Mouse (Mus musculus) ES-E14 (cell line): ENCODE measurements at regions not wholly inside any gene's neighbourhood (a gene's known extent, or its start where the extent isn't known, plus 50 kb on each side); places are given as distances from the start of the nearest gene placed in this dataset.

Experiments
- DNase-seq: peaks from one replicate; pipeline ENCODE4 v3.0.0-alpha.2; 2013; ENCODE audit warnings: low read depth, low spot score
- H3K27ac ChIP-seq: 2 replicates; pipeline ENCODE4 v1.5.1; 2012; ENCODE audit warnings: low read depth, mild to moderate bottlenecking, low read length, moderate library complexity, mixed read lengths; ENCODE audit not compliant: poor library complexity, insufficient read depth, severe bottlenecking
- H3K36me3 ChIP-seq: 2 replicates; pipeline ENCODE4 v1.6.1; 2012; ENCODE audit warnings: mild to moderate bottlenecking, low read length, moderate library complexity, mixed read lengths; ENCODE audit not compliant: control insufficient read depth, poor library complexity, insufficient read depth, severe bottlenecking
- H3K4me1 ChIP-seq, 2 experiments: fragments of 150-350 bp in 1 of 2; sonication (generic) in 1 of 2; 2 replicates each; pipeline ENCODE4 v1.6.1; 2012; ENCODE audit warnings: low read length in 2 of 2, mild to moderate bottlenecking in 1 of 2, mixed read lengths in 1 of 2; ENCODE audit not compliant: control insufficient read depth in 2 of 2, insufficient read depth in 2 of 2, poor library complexity in 1 of 2
- H3K4me3 ChIP-seq, 2 experiments: fragments of 150-350 bp in 1 of 2; sonication (generic) in 1 of 2; 2 replicates each; pipeline ENCODE4 v1.5.1; 2012; ENCODE audit warnings: low read length in 2 of 2, low read depth in 1 of 2, mild to moderate bottlenecking in 1 of 2, mixed read lengths in 1 of 2; ENCODE audit not compliant: insufficient read depth in 1 of 2, poor library complexity in 1 of 2, severe bottlenecking in 1 of 2
- H3K9ac ChIP-seq: 2 replicates; pipeline ENCODE4 v1.6.1; 2012; ENCODE audit warnings: low read depth, mild to moderate bottlenecking, low read length, mixed read lengths; ENCODE audit not compliant: poor library complexity, insufficient read depth, severe bottlenecking
- H3K9me3 ChIP-seq: fragments of 150-350 bp; sonication (generic); 2 replicates; pipeline ENCODE4 v1.6.1; 2012; ENCODE audit warnings: low read depth, mild to moderate bottlenecking, low read length; ENCODE audit not compliant: control insufficient read depth, insufficient read depth
- CHD2 ChIP-seq: IDR thresholded peaks from 2 replicates; pipeline ENCODE4 v1.6.1; 2014; ENCODE audit warnings: mild to moderate bottlenecking, low read depth, low read length, inconsistent platforms
- HCFC1 ChIP-seq: IDR thresholded peaks from 2 replicates; pipeline ENCODE4 v1.6.1; 2012; ENCODE audit warnings: low read length, inconsistent platforms, borderline replicate concordance; ENCODE audit not compliant: insufficient read depth
- MAFK ChIP-seq: IDR thresholded peaks from 2 replicates; pipeline ENCODE4 v1.6.1; 2014; ENCODE audit warnings: mild to moderate bottlenecking, low read depth, low read length, inconsistent platforms; ENCODE audit not compliant: insufficient read depth
- ZC3H11A ChIP-seq: IDR thresholded peaks from 2 replicates; pipeline ENCODE4 v1.6.1; 2012; ENCODE audit warnings: low read depth, mild to moderate bottlenecking, inconsistent platforms, low read length, borderline replicate concordance
- ZNF384 ChIP-seq: IDR thresholded peaks from 2 replicates; pipeline ENCODE4 v1.6.1; 2012; ENCODE audit warnings: low read depth, low read length, inconsistent platforms
- in situ Hi-C, 2 experiments: fragments of 600-800 bp; cut with MboI; formaldehyde crosslinking; loops; one replicate each; pipeline ENCODE4 v1.15.1; 2025; ENCODE audit warnings: low sequenced_read_pairs in 2 of 2, inconsistent platforms in 1 of 2; ENCODE audit not compliant: unreplicated experiment in 2 of 2

DNA sequence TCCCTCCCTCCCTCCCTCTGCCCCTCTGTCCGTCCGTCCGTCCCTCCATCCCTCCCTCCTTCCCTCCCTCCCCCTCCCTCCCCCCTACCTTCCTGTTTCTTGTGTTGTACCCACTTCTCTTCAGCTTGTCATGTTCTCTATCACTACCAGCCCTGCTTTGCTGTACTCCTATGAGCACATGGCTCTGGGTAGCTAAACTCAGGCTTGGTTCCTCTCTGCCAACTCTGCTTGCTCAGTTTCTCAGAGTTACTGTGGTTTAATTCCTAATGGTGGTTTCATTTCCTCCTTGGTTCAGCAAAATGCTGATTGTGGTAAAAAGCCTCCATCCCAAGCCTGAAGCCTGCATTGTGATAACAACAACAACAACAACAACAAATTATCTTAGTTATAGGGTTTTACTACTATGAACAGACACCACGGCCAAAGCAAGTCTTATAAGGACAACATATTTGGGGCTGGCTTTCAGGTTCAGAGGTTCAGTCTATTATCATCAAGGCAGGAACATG is 279.5 kb upstream of the Zfp703 start:
- H3K4me1 ChIP-seq, result no peaks in the 10 kb centered on the region

GRCm38 (mm10) chr8:26698580-26698979 is 278.5 kb upstream of the Zfp703 start:
- H3K9me3 ChIP-seq, result no peaks in the 10 kb centered on the region
- in situ Hi-C loops, result no loop called here
- DNase-seq, result no peak
- H3K27ac ChIP-seq, result no peak overlapping the region
- TF ChIP-seq ZNF384, result no peak
- TF ChIP-seq CHD2, result no peak
- no peak for TF ChIP-seq HCFC1
- no peak for TF ChIP-seq ZC3H11A
- TF ChIP-seq MAFK, result no peak
- H3K4me3 ChIP-seq, result no peak overlapping the region
- no peak overlapping the region for H3K9ac ChIP-seq
- H3K36me3 ChIP-seq, result no peaks in the 10 kb centered on the region
- H3K4me1 ChIP-seq, result no peaks in the 10 kb centered on the region

More for the DNA sequence above, 279.5 kb upstream of the Zfp703 start:
- in situ Hi-C loops, result no loop called here
- Histone ChIP-seq H3K4me3 (no peak overlapping the region), H3K9me3 (no peaks in the 10 kb centered on the region), H3K36me3 (no peaks in the 10 kb centered on the region), H3K9ac (no peak overlapping the region), H3K27ac (no peak overlapping the region)
- no peak for TF ChIP-seq MAFK
- no peak for TF ChIP-seq ZNF384
- TF ChIP-seq CHD2, result no peak
- TF ChIP-seq ZC3H11A, result no peak
- TF ChIP-seq HCFC1, result no peak
- no peak for DNase-seq

DNA sequence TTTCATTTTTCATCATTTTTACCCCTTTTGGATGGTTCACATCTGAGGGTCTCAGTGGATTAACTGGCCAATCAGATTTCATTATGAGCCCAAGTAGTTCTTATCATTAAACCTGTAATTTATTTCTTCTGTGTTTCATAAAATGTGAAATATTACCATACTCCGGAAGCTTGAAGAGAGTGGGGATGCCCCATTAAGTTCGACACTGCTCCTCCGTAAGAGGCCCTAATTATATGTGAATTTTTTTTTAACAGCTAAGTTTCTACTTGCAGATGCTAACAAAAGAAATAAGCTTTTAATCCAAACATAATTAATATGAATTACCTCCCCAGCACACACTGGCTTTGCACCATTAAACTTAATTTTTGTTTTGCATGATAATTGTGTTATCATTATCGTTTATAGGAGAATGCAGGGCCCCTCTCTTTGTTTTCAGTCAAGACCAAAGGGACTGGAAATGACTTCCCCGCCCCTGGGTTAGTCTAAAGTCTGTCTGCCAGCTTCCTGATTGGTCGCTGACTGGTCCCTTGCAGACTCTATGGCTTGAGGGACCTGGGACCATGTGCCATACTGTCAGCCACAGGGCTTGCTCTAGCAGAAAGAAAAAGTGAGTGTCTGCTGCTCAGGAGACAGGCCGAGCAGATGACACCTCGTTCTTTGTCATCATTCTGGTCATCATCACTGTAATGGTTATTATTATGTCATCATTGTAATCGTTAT is 270.9 kb upstream of the Zfp703 start:
- in situ Hi-C loops, result no loop called here
- Histone ChIP-seq H3K36me3 (no peaks in the 10 kb centered on the region), H3K4me1 (no peaks in the 10 kb centered on the region), H3K9ac (no peak overlapping the region), H3K4me3 (no peak overlapping the region), H3K27ac (no peak overlapping the region), H3K9me3 (no peaks in the 10 kb centered on the region)
- no peak for DNase-seq
- TF ChIP-seq MAFK (no peak), HCFC1 (no peak), CHD2 (no peak), ZC3H11A (no peak), ZNF384 (no peak)

- TF ChIP-seq HCFC1, result no peak
- no peak for TF ChIP-seq MAFK
- no peak for TF ChIP-seq CHD2
- TF ChIP-seq ZC3H11A, result no peak
- TF ChIP-seq ZNF384, result no peak
- H3K27ac ChIP-seq, result no peak overlapping the region
- DNase-seq, result no peak
- no peaks in the 10 kb centered on the region for H3K4me1 ChIP-seq
- in situ Hi-C loops, result no loop called here
- no peaks in the 10 kb centered on the region for H3K9me3 ChIP-seq
- no peak overlapping the region for H3K9ac ChIP-seq
- no peaks in the 10 kb centered on the region for H3K36me3 ChIP-seq
- no peak overlapping the region for H3K4me3 ChIP-seq
Observed at GRCm38 (mm10) chr8:26706768-26707156, 270.4 kb upstream of the Zfp703 start.

DNA sequence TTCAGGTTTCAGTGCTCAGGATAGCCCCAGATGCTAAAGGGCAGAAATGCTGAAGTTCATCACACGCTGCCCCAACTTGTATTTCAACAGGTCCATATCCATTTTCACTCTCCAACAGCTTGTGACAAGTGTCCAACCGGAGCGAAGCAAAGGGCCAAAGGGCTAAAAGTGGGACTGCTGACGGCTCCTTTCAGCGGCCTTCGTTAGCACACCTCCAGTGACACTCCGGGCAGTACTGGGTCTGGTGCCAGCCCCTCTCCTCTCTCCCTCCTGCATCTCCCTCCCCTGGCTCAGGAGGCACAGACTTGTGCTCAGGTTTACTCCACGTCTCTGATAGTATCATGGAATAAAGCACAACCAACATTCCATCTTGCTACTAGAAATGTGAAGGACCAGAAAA is 263.3 kb upstream of the Zfp703 start:
- TF ChIP-seq CHD2 (no peak), HCFC1 (no peak), ZC3H11A (no peak), MAFK (no peak), ZNF384 (no peak)
- in situ Hi-C loops, result no loop called here
- no peak overlapping the region for H3K4me3 ChIP-seq
- no peaks in the 10 kb centered on the region for H3K36me3 ChIP-seq
- H3K9ac ChIP-seq, result no peak overlapping the region
- no peaks in the 10 kb centered on the region for H3K4me1 ChIP-seq
- H3K27ac ChIP-seq, result no peak overlapping the region
- DNase-seq, result no peak
- H3K9me3 ChIP-seq, result no peaks in the 10 kb centered on the region
